Mouse (Mus musculus) urinary bladder, postnatal 14 days (tissue): ENCODE results near the gene Tulp2.
A peak's percentile ranks its signal among the peaks of the same experiment; 100 is the strongest.
"Not testable (repeated sequence)": the region's sequence is repeated elsewhere in the genome, so short reads cannot be mapped to it uniquely, and the experiment has no call there.

Source experiments
- DNase-seq: peaks from one replicate; pipeline ENCODE4 v3.0.0; 2021; ENCODE audit warnings: low spot score

Tulp2 gene

DNA sequence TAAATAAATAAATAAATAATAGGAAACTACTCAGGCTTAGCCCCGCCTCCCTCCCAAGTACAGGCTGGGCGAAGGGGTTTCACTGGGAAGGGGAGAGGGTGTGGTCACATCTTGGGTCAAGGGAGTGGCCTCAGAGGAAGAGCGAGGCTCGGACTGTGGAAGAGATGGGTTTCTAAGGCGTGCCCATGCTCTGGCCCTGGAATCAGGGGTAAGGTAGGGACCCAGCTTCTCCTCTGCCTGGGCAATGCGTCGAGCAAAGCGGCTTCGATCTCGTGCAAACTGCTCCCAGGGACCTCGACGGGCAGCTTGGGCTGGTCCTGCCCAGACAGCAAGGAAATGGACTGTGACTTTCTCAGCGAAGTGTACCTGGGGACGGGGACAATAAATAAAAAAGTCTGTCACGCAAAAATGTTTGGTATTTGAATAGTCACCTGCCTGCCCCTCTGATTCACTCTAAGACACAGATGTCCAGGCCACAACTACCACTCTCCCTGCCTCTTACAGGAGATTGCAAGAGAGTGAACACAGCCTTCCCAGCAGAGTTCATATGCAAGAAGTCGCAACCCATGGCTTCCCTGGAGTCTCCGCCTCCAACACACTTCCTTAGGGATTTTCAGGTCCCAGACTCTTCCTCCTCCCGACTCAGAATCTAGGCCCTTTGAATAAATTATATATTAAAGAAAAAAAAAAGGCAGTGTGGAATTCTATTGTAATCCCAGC is 41.4 kb downstream of the Tulp2 start:
- DNase-seq: no peak

DNA sequence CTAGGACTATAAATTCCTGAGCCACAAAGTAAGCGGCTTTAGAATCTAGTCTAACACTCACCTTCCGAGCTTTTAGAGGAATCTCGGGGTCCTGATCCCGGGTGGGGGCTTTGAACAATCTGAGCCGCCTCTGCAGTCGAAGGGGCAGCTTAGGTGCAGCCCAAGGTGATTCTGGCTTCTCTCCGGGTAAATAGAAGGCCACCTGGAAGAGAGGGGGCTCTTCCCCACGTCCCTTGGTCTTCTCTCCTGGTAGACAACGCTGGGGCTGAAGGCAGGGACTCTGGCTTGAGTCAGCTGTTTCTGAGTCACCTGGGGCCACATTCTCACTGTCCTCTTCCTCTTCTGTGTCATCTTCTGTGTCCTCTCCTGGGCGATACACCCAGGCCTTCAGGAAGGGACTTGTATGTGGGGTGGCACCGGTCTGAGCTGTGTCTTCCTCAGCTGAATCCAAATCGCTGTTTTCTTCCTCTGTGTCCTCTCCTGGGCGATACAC is 42.0 kb downstream of the Tulp2 start:
- DNase-seq: no peak

DNA sequence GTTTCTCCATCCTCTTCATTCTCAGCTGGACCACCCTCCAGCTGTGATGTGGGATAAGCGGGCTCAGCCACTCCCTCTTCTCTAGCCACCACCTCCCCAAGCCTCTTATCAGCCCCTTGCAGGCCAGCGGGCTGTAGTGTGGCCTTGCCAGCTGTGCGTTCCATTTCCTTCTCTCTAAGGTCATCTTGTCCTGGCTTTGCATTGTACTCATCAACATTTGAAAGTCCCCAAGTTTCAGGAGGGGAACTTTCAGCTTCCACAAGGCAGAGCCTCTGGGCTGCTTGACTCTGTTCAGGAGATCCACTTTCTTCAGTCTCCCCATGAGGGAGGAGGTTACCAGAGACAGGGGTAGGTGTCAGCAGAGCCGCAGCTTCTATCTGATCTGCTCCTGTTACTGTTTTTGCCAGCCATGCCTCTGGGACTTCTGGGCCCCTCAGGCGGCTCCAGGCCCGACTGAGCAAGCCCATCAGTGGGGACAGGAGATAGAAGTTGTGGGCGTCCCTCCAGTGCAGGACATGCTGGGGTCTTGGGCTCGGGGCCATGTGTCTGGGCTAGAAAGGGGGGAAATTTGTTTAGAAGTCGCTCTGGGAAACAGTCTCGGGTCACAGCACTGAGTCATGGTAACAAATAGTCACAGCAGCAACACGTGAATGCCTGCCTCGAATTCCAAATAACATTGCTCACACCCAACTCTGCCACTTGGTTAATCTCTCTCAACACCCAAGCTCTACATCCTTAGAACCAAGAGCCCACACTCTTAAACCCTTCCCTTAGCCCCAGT is 43.4 kb downstream of the Tulp2 start:
- DNase-seq: no peak

DNA sequence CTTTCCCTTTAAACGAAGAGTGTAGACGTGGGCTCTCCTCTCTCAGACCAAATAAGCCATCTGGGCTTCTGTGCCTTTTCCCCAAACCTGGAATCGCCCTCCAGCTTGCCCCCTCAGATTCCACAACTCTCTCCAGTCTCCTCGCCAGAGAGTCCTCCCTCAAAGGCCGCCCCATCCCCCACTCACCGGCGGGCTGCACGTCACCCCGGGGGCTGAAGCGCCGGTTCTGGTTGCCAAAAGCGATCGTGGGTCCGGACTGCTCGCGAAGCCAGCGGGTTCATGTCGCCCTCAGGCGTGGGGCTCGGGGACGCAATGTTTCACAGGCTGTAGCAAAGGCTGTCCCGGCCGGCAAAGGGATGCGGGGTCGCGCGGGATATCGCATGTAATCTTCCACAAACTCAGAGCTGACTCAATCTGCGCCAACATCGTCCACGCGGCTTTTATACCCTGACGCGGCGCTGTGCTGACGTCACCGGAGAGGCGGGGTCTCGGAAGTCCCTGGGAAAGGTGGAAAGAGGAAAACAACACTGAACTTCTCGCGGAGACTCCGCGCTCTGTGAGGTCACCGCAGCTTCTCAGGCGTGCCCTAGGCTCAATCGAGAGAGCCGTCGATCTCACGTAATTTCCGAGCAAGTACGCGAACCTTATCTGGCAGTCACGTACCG is 44.3 kb downstream of the Tulp2 start, which contains the start of the genes Ppp1r15a and Plekha4:
Ppp1r15a (minus strand) TSS at position 460 of the 665 bp plus-strand sequence.
Plekha4 (plus strand) TSS at position 522 of the 665 bp plus-strand sequence.
- peak; percentile 96 for DNase-seq

DNA sequence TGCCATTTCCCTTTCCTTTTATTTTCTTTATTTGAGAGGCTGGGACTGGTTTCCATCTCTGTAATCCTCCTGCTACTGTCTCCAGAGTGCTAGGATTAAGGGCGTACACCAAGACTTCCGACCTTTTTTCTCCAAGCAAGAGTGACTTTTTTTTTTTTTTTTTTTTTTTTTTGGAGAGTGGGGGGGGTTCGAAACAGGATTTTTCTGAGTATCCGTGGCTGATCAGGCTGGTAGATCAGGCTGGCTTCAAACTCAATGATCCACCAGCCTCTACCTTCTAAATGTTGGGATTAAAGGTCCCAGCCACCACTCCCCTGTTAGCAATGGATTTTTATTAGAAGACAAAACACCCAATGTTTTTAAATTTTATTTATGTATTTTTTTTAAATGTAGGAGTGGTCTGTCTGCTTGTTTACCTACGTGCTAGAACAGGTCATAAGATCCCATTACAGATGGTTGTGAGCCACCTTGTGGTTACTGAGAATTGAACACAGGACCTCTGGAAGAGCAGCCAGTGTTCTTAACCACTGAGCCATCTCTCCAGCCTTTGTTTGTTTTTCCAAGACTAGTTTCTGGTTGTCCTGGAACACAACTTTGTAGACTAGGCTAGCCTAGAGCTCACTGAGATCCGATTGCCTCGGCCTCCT is 44.9 kb downstream of the Tulp2 start:
- no peak for DNase-seq

DNA sequence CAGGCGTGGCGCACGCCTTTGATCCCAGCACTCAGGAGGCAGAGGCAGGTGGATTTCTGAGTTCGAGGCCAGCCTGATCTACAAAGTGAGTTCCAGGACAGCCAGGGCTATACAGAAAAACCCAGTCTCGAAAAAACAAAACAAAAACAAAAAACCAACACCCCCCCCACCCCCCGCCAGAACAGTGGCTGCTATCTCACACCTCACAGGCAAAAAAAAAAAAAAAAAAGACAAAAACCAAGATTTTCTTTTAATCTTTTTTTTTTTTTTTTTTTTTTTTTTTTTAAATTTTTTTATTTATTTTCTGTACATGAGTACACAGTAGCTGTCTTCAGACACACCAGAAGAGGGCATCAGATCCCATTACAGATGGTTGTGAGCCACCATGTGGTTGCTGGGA is 45.5 kb downstream of the Tulp2 start:
- not testable (repeated sequence) for DNase-seq

DNA sequence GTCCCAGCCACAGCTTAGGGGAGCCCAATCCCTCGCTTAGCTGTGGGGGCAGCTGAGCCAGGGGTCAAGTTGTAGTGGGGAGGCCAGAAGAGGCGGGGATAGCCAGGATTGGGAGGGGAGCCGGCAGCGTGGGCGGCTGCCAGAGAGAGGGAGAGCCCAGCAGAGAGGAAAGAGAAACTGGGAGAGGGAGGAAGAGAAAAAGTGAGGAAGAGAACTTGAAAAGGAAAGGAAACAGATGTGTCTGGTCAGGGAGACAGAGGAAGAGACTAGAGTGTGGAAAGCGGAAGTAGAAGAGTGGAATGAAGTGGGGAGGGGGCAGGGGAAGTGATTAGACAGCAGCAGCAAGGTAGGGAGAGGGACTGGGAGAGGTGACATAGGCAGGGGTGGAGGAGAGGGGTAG is 47.8 kb downstream of the Tulp2 start:
- no peak for DNase-seq

DNA sequence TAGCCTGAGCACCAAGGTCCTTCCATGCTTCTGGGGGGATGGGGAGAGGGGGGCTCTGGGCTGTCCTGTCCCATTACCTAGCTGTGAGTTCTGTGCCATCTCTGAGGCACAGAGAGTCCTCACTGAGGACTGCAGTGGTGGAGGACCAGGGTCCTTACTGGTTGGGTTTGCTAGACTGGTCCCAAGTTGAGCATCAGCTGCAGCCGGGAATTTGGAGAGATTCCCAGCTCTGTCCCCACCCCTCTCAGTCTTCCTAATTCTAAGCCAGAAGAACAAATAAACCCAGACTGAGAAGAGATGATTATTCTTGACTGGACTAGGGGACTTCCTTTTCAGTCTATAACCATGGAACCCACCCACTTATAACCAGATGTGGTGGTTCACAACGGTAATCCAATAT is 49.0 kb downstream of the Tulp2 start:
- DNase-seq: peak; percentile 31

DNA sequence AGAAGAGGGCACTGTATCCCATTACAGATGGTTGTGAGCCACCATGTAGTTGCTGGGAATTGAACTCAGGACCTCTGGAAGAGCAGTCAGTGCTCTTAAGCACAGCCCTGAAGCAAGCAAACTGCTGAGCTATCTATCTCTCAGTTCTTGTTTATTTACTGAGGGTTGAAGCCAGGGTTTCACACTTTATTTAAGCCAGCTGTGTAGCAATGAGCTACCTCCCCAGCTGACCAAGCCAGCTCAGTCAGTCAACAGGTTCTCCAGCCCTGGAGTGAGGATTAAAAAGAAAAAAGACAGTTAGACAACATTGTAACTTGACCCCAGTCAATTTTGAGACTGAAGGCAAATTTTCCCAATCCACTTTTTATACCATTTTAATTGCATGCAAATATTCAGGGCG is 54.0 kb downstream of the Tulp2 start:
- no peak for DNase-seq

DNA sequence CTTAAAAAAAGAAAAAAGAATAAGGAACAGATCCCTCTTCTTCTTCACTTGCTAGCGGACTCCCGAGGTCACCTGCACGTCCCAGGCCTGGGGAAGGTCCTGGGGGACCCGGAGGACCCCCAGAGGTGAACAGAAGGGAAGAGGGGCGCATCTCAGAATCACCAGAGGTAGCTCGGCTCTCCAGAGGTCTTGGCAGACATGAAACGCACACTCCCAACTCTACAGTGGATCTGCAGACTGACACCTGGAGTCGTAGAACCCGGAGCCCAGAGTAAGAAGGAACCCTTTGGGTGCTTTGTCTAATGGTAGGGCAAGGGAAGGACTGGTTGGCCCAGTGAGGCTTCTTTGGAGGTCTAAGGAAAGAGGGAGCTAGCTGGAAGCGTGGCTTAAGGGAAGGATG is 55.9 kb downstream of the Tulp2 start:
- DNase-seq: no peak

DNA sequence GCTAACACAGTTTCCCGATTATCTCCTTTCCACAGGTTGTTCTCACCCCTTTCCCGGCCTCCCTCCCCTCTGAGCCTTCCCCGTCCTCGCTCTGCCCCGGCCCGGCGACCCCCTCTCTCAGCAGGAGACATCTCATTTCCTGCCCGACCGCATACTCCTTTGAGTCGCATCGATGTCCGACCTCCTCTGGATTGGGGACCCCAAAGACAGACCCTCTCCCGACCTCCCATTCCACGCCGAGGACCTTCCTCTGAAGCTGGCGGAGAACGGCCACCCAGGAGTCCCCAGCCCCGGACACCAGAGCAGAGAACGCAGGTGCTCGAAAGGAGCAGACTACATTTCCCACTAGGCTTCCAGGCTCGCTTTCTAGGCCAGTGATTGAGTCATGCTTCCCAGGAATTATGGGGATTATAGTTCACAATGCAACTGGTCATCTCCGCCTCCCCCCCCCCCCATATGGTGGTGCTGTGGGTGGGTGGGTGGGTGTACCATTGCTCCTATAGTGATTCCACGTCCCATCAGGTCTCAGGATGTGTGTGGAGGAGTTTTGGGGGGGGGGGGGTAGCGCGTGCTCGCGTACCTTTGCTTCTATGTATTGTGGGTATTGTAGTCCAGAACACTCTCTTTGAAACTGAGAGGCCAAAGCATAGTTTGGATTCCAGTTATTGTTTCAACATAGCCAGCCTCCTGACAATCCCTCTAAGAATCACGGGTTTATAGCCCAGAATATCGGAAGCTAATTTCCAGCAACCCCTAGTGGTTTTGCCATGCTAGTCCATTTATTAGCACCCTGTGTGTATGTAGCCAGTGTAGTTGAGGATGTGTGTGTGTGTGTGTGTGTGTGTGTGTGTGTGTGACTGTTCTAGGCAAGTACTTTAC is 56.7 kb downstream of the Tulp2 start:
- DNase-seq: peak; percentile 49

DNA sequence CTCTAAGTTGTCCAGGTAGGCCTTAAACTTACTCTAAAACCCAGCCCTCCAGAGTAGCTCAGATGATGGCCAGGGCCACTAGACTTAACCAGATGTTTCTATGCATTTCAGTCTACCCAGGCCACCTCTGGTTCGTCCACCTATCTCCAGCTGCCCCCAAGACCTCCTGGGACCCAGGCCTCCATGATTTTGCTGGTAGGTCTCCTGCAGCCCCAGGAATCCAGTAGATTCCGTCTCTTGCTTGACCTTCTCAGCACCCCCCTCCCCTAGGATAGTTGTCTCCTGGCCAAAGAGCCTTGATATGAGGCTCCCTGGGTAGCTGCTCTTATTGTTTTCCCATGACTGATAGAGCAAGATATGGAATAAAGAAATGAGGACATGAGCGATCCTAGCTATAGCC is 57.4 kb downstream of the Tulp2 start:
- DNase-seq: no peak

DNA sequence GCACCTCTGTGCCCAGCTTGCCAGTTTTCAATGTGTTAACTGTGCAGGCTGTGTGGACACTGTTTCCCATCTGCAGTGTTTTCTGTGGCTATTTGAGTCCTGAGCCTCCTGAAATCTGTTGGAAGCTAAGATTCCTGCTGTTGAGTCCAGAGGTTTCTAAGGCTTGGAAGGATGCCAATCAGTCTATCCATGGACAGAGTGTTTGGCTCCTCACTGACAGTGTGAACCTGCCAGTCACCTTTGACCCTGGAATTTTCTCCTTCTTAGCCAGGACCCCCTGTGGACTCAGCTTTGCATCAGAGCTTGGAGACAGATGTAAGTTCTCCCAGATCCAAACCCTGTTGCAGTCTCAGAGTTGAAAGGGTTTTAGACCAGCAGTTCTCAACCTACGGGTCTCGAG is 58.5 kb downstream of the Tulp2 start:
- DNase-seq: no peak

DNA sequence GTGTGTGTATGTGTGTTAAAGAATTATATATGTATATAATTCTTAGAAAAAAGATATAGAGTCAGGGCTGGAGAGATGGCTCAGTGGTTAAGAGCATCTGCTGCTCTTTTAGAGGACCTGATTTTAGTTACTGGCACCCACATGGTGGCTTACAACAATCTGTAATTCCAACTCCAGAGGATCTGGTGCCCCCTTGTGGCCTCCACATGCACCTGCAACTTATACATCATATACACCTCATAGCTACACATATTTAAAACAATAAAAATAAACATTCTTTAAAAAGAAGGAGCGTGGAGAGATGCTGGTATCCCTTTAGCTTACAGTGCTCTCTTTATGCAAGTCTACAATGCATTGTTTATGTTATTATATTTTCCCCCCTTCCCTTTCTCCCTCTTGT is 62.8 kb downstream of the Tulp2 start:
- DNase-seq: no peak

DNA sequence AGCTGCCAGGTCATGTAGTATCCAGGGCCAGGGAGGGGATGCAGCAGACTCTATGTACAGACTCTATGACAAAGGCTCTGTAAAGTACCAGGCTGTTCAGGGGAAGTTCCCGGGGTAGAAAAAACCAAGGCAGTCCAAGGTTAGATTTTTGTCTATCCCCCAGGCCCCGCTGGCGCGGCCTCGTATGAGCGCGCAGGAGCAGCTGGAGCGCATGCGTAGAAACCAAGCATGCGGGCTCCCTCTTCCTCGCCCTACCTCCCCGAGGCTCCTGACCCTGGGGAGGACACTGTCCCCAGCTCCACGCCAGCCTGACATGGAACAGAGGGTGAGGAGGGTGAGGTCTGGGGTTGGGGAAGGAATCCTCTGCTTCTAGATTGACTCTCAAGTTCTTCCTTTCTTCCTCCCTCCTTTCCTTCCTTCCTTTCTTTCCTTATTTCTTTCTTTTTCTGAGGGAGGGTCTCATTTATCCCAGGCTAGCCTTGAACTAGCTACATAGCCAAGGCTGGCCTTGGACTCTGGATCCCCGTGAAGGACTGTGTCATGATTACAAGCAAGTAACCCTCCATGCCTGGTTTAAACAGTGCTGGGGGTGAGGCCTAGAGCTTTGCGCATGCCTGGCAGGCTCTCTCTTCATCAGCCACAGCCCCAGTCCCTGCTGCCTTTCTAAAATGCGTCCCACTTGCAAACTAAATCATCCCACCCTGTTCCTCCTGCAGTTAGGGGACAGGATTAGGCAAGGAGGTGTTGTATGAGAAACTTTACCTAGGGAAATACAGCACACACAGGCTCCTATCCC is 68.2 kb downstream of the Tulp2 start:
- DNase-seq: no peak

DNA sequence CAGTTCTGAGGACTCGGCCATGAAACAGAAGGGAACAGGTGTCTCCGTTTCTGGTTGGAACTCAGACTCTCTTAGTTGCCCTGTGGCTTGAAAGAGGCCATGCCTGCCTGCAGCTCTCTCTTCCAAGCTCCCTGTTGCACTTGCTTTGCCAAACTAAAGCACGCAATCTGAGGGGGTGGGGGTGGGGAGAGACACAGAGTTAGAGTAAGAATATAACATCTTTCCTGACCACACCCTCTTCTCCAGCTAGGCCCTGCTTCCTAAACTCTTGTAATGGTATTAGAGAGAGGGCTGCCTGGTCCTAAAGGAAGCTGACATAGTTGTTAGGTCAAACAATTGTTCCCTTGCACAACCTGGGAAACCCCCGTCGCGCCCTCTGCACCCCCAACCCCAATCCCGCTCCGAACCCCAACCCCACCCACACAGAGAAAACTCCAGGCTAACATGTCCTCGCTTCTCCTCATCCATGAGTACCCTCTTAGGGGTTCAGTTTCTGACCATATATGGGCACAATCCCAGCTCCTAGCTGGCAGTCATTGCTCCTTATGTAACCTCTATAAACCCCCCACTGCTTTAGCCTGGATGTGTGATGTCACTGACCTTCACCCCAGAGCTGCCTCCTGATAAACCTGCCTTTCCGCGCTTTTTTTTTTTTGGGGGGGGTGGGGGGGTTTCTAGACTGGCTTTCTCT is 69.3 kb downstream of the Tulp2 start:
- no peak for DNase-seq

DNA sequence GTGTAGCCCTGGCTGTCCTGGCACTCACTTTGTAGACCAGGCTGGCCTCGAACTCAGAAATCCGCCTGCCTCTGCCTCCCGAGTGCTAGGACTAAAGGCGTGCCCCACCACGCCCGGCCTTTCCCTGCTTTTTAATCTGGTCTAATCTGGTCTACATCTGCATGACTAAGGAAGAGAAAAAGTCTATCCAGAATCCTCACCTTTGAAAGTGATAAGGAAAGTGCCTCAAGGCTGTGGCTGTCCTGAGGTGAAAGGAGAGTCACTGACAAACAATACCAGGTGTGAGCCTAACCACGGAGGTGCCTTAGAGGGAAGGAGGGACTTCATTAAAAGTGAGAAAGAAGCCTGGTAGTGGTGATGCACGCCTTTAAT is 69.8 kb downstream of the Tulp2 start:
- DNase-seq: no peak

DNA sequence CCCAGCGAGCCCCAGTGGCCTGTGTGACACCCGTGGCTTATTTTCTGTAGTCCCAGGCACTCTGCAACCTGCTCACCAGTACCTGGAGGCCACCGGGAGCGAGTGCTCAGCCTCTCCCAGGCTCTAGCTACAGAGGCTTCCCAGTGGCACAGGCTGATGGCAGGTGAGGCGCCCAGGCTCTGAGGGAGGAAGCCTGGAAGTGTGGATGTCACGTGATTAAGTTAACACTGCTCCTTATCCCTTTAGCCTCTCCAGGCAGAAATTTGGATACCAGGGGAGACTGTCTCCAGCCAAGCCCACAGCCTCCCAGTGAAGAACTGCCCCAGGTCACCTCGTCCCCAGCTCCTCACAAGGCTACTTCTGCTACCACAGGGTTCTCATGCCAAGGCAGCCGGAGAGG is 71.8 kb downstream of the Tulp2 start:
- DNase-seq: no peak

DNA sequence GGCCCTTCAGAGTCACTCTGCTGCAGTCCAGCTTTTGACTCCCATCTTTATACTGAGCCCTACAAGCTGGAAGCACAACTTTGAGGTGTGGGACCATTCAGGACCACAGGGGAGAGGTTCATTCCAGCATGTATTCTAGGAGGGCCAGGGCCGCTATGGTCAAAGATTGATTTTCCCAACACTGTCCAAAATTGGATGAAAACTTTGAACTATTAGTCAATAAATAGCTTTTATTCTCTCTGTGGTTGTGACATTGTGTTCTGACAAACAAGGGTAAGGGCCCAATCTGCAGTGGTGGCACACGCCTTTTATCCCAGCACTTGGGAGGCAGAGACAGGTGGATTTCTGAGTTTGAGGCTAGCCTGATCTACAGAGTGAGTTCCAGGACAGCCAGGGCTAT is 72.3 kb downstream of the Tulp2 start:
- DNase-seq: no peak

DNA sequence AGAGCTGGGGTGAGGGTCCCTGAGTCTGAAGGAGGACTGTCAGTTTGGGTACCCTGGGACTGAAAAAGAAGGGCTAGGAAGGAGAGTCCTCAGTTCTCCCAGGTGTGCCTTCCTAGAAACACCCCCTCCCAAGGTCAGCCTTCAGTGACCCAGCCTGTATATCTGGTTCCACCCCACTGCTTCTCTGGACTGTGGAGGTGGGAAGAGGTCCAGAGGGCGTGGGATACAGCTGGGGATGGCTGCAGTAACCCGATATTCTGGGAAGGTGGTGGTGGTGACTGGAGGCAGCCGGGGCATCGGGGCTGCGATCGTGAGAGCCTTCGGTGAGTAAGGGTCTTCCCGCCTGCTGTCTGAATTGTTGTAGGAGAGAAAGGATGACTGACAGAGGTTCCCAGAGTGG is 73.1 kb downstream of the Tulp2 start, which contains the start of gene Hsd17b14:
Hsd17b14 (plus strand) TSS at position 150 of the 400 bp plus-strand sequence.
- no peak for DNase-seq
